Mouse (Mus musculus) ES-E14 (cell line): ENCODE results near the gene Hist1h1t. TPM values are rescaled to one million over a fixed set of nuclear protein-coding genes. Genes with fewer than 3 reads are reported as not detected.

Experiments
- DNase-seq: peaks from one replicate; pipeline ENCODE4 v3.0.0-alpha.2; 2013; ENCODE audit warnings: low read depth, low spot score
- H3K27ac ChIP-seq: 2 replicates; pipeline ENCODE4 v1.5.1; 2012; ENCODE audit warnings: low read depth, mild to moderate bottlenecking, low read length, moderate library complexity, mixed read lengths; ENCODE audit not compliant: poor library complexity, insufficient read depth, severe bottlenecking
- H3K36me3 ChIP-seq: 2 replicates; pipeline ENCODE4 v1.6.1; 2012; ENCODE audit warnings: mild to moderate bottlenecking, low read length, moderate library complexity, mixed read lengths; ENCODE audit not compliant: control insufficient read depth, poor library complexity, insufficient read depth, severe bottlenecking
- H3K4me1 ChIP-seq, 2 experiments: fragments of 150-350 bp in 1 of 2; sonication (generic) in 1 of 2; 2 replicates each; pipeline ENCODE4 v1.6.1; 2012; ENCODE audit warnings: low read length in 2 of 2, mild to moderate bottlenecking in 1 of 2, mixed read lengths in 1 of 2; ENCODE audit not compliant: control insufficient read depth in 2 of 2, insufficient read depth in 2 of 2, poor library complexity in 1 of 2
- H3K4me3 ChIP-seq, 2 experiments: fragments of 150-350 bp in 1 of 2; sonication (generic) in 1 of 2; 2 replicates each; pipeline ENCODE4 v1.5.1; 2012; ENCODE audit warnings: low read length in 2 of 2, low read depth in 1 of 2, mild to moderate bottlenecking in 1 of 2, mixed read lengths in 1 of 2; ENCODE audit not compliant: insufficient read depth in 1 of 2, poor library complexity in 1 of 2, severe bottlenecking in 1 of 2
- H3K9ac ChIP-seq: 2 replicates; pipeline ENCODE4 v1.6.1; 2012; ENCODE audit warnings: low read depth, mild to moderate bottlenecking, low read length, mixed read lengths; ENCODE audit not compliant: poor library complexity, insufficient read depth, severe bottlenecking
- H3K9me3 ChIP-seq: fragments of 150-350 bp; sonication (generic); 2 replicates; pipeline ENCODE4 v1.6.1; 2012; ENCODE audit warnings: low read depth, mild to moderate bottlenecking, low read length; ENCODE audit not compliant: control insufficient read depth, insufficient read depth
- CHD2 ChIP-seq: IDR thresholded peaks from 2 replicates; pipeline ENCODE4 v1.6.1; 2014; ENCODE audit warnings: mild to moderate bottlenecking, low read depth, low read length, inconsistent platforms
- HCFC1 ChIP-seq: IDR thresholded peaks from 2 replicates; pipeline ENCODE4 v1.6.1; 2012; ENCODE audit warnings: low read length, inconsistent platforms, borderline replicate concordance; ENCODE audit not compliant: insufficient read depth
- MAFK ChIP-seq: IDR thresholded peaks from 2 replicates; pipeline ENCODE4 v1.6.1; 2014; ENCODE audit warnings: mild to moderate bottlenecking, low read depth, low read length, inconsistent platforms; ENCODE audit not compliant: insufficient read depth
- ZC3H11A ChIP-seq: IDR thresholded peaks from 2 replicates; pipeline ENCODE4 v1.6.1; 2012; ENCODE audit warnings: low read depth, mild to moderate bottlenecking, inconsistent platforms, low read length, borderline replicate concordance
- ZNF384 ChIP-seq: IDR thresholded peaks from 2 replicates; pipeline ENCODE4 v1.6.1; 2012; ENCODE audit warnings: low read depth, low read length, inconsistent platforms
- in situ Hi-C, 2 experiments: fragments of 600-800 bp; cut with MboI; formaldehyde crosslinking; loops; one replicate each; pipeline ENCODE4 v1.15.1; 2025; ENCODE audit warnings: low sequenced_read_pairs in 2 of 2, inconsistent platforms in 1 of 2; ENCODE audit not compliant: unreplicated experiment in 2 of 2
- total RNA-seq: library from RNA; depleted of rRNA; stranded (reverse); fragments of 300-350 nt; gene quantifications from 2 replicates; pipeline ENCODE4 v1.2.3, GENCODE M21; 2012

Gene Hist1h1t
- total RNA-seq, 1 experiment, result 13.3 TPM

DNA sequence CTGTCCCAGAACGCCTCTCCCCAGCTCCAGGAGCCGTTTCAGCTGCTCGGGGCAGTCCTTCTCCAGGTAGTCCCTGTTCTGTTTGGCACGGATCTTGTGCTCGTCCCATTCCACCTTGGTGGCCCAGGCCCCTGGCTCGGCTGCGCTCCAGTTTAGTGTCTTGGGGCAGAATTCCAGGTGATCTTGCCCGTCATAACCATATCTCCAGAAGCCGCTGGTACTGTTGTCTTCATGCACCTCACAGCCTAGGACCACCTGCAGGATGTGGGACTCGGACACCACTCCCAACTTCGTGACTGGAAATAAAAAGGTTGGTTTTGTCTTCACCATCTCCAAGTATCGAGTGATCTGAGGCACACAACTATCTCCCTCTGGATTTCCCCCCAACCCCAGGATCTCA lies 11.2 kb downstream of the Hist1h1t start:
- H3K9ac ChIP-seq, result no peak overlapping the region
- peaks cover 4 to 5% of the 10 kb centered on the region in 2 experiments; a peak in 2 of 4 replicates for H3K4me1 ChIP-seq
- no peak overlapping the region for H3K4me3 ChIP-seq
- in situ Hi-C loops, result no loop called here
- no peak for DNase-seq
- no peak overlapping the region for H3K27ac ChIP-seq
- no peaks in the 10 kb centered on the region for H3K9me3 ChIP-seq
- no peaks in the 10 kb centered on the region for H3K36me3 ChIP-seq
- no peak for TF ChIP-seq ZC3H11A
- no peak for TF ChIP-seq MAFK
- TF ChIP-seq CHD2, result no peak
- no peak for TF ChIP-seq HCFC1
- TF ChIP-seq ZNF384, result no peak

DNA sequence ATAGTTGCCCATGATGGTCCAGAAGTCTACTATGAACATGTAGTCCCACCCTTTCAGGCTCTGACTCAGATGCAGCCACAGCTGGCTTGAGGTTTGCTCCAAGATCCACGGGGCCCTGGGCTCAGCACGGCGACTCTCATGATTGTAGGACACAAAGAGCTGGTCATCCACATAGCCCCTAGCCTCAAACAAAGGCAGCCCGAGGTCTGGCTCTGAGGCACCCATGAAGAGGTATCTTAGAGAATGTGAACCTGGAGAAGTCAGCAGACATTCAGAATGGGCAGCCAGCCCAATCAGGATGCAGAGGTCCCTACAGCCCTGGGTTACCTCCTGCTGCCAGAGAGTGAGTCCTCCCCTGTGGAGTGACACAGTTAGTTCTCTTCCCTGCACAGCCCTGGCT lies 12.4 kb downstream of the Hist1h1t start:
- DNase-seq, result no peak
- no peaks in the 10 kb centered on the region for H3K9me3 ChIP-seq
- in situ Hi-C loops, result no loop called here
- H3K36me3 ChIP-seq, result no peaks in the 10 kb centered on the region
- H3K9ac ChIP-seq, result no peak overlapping the region
- H3K27ac ChIP-seq, result no peak overlapping the region
- H3K4me3 ChIP-seq, result no peak overlapping the region
- TF ChIP-seq MAFK (no peak), HCFC1 (no peak), ZC3H11A (no peak), ZNF384 (no peak), CHD2 (no peak)
- peaks cover 4 to 5% of the 10 kb centered on the region in 2 experiments; a peak in 2 of 4 replicates for H3K4me1 ChIP-seq

DNA sequence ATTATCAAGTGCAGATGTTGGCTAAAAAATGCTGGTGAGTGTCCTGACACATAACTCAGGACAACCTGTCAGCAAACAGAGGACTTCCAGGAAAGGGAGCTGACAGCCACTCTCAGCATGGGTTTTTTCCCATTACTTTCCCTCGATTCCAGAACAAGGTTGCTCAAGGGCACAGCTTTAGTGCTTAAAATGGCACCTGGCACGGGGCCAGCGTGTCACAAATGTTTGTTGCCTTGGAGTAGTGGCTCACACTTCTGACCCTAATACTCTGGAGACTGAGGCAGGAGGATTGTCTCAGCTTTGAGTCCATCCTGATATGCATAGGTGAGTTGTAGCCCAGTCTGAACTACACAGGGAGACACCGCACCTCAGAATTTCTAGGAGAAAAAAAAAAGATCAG lies 13.0 kb downstream of the Hist1h1t start:
- DNase-seq, result no peak
- no peak overlapping the region for H3K9ac ChIP-seq
- in situ Hi-C loops, result no loop called here

DNA sequence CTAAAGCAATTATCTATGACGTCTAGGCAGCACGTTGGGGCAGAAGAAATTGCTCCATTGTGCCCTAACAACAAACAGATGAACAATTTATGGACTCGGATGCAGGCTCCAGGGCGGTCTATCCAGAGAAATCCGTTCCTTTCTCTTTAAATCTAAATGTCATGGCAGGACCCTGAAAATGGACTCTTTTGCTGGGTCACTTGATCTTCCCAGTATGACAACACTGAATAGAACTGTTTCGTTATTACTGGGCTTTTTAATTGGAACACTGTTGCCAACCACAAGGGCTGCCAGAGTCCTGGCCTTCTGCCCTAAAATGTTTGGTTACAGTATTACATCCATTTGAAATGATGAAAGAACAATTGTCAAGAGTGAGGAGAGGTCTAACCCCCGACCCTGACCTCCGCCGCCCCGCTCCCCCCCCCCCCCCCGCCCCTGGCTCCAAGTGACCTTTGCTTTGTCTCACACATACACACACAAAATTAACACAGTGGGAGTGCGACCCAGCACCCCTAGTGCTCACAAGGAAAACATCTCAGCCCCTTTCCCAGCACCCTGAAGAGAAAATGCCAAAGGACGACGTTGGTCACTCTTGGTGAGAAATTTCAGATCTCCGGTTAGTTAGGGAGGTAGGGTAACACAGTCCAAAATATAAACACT lies 14.2 kb downstream of the Hist1h1t start:
- Histone ChIP-seq H3K27ac (no peak overlapping the region), H3K9ac (peak overlapping the region; percentile 19; the same call in 1 of the 2 replicates), H3K36me3 (no peaks in the 10 kb centered on the region), H3K9me3 (no peaks in the 10 kb centered on the region), H3K4me3 (peak overlapping the region in 1 of 2 experiments; percentile 13; a peak in 1 of 4 replicates), H3K4me1 (peaks cover 4 to 5% of the 10 kb centered on the region in 2 experiments; a peak in 2 of 4 replicates)
- TF ChIP-seq ZNF384 (no peak), ZC3H11A (no peak), MAFK (no peak), HCFC1 (no peak), CHD2 (no peak)
- no peak for DNase-seq
- in situ Hi-C loops, result no loop called here

More for the DNA sequence above, 13.0 kb downstream of the Hist1h1t start:
- no peaks in the 10 kb centered on the region for H3K9me3 ChIP-seq
- H3K36me3 ChIP-seq, result no peaks in the 10 kb centered on the region
- H3K27ac ChIP-seq, result no peak overlapping the region
- peaks cover 4 to 5% of the 10 kb centered on the region in 2 experiments; a peak in 2 of 4 replicates for H3K4me1 ChIP-seq
- no peak overlapping the region for H3K4me3 ChIP-seq
- TF ChIP-seq MAFK (no peak), ZC3H11A (no peak), ZNF384 (no peak), HCFC1 (no peak)
